Mouse (Mus musculus): ENCODE results near the gene Cysrt1.

Cysrt1 gene

GRCm38 (mm10) chr2:25242101-25242506 is at the start of gene Cysrt1, which contains the start of gene Rnf208:
TSS of gene Cysrt1 (minus strand) at chr2:25242452.
TSS of gene Rnf208 (plus strand) at chr2:25242255.
- in situ Hi-C loops (cut with MboI; ENCODE audit: low sequenced_read_pairs): no loop called here

- in situ Hi-C loops (cut with MboI; ENCODE audit: low sequenced_read_pairs): no loop called here
These were observed 49.2 kb upstream of the Cysrt1 start for GRCm38 (mm10) chr2:25291184-25292053.

- in situ Hi-C loops (cut with MboI; ENCODE audit: low sequenced_read_pairs): no loop called here
These were observed 48.5 kb upstream of the Cysrt1 start for GRCm38 (mm10) chr2:25290816-25291130.

GRCm38 (mm10) chr2:25290101-25290815 is 48.0 kb upstream of the Cysrt1 start:
- in situ Hi-C loops (cut with MboI; ENCODE audit: low sequenced_read_pairs): no loop called here

- in situ Hi-C loops (cut with MboI; ENCODE audit: low sequenced_read_pairs): no loop called here
These were observed 47.4 kb upstream of the Cysrt1 start, which contains the start of gene Lrrc26 for GRCm38 (mm10) chr2:25289651-25290050. TSS of gene Lrrc26 (plus strand) at chr2:25289915.

GRCm38 (mm10) chr2:25288734-25289345 is 46.6 kb upstream of the Cysrt1 start:
- in situ Hi-C loops (cut with MboI; ENCODE audit: low sequenced_read_pairs): no loop called here

GRCm38 (mm10) chr2:25287927-25288649 is 45.8 kb upstream of the Cysrt1 start, which contains the start of gene Tmem210:
TSS of gene Tmem210 (plus strand) at chr2:25288145.
- in situ Hi-C loops (cut with MboI; ENCODE audit: low sequenced_read_pairs): no loop called here

GRCm38 (mm10) chr2:25286837-25287636 is 44.8 kb upstream of the Cysrt1 start:
- in situ Hi-C loops (cut with MboI; ENCODE audit: low sequenced_read_pairs): no loop called here

GRCm38 (mm10) chr2:25286314-25286713 is 44.1 kb upstream of the Cysrt1 start:
- in situ Hi-C loops (cut with MboI; ENCODE audit: low sequenced_read_pairs): no loop called here

GRCm38 (mm10) chr2:25285551-25285950 is 43.3 kb upstream of the Cysrt1 start:
- in situ Hi-C loops (cut with MboI; ENCODE audit: low sequenced_read_pairs): no loop called here

GRCm38 (mm10) chr2:25278928-25279882 is 37.0 kb upstream of the Cysrt1 start:
- in situ Hi-C loops (cut with MboI; ENCODE audit: low sequenced_read_pairs): no loop called here

- in situ Hi-C loops (cut with MboI; ENCODE audit: low sequenced_read_pairs): no loop called here
These were observed 30.8 kb upstream of the Cysrt1 start for GRCm38 (mm10) chr2:25273010-25273409.

- in situ Hi-C loops (cut with MboI; ENCODE audit: low sequenced_read_pairs): no loop called here
These were observed 30.3 kb upstream of the Cysrt1 start for GRCm38 (mm10) chr2:25272515-25272914.

- in situ Hi-C loops (cut with MboI; ENCODE audit: low sequenced_read_pairs): no loop called here
These were observed 29.7 kb upstream of the Cysrt1 start, which contains the start of the genes Ssna1 and Anapc2 for GRCm38 (mm10) chr2:25271827-25272511. TSS of gene Ssna1 (minus strand) at chr2:25272438. TSS of gene Anapc2 (plus strand) at chr2:25272478.

- in situ Hi-C loops (cut with MboI; ENCODE audit: low sequenced_read_pairs): no loop called here
These were observed 25.6 kb upstream of the Cysrt1 start for GRCm38 (mm10) chr2:25267746-25268309.

- in situ Hi-C loops (cut with MboI; ENCODE audit: low sequenced_read_pairs): no loop called here
These were observed 25.0 kb upstream of the Cysrt1 start for GRCm38 (mm10) chr2:25267241-25267640.

GRCm38 (mm10) chr2:25266720-25267119 is 24.5 kb upstream of the Cysrt1 start:
- in situ Hi-C loops (cut with MboI; ENCODE audit: low sequenced_read_pairs): no loop called here

Data from CH12F3 (cell line).